Mouse (Mus musculus) bone marrow macrophage, adult 2 months (primary cell): ENCODE measurements around the gene Cyld. TPM values are rescaled to one million over a fixed set of nuclear protein-coding genes. Genes with fewer than 3 reads are reported as not detected.

Experiments used
- H3K27ac ChIP-seq: 2 replicates; pipeline ENCODE4 v1.5.1; 2012; ENCODE audit warnings: low read depth, low read length; ENCODE audit not compliant: insufficient read depth
- H3K4me1 ChIP-seq: 2 replicates; pipeline ENCODE4 v1.6.1; 2012; ENCODE audit warnings: low read length; ENCODE audit not compliant: control insufficient read depth, insufficient read depth
- H3K4me3 ChIP-seq: 2 replicates; pipeline ENCODE4 v1.5.1; 2012; ENCODE audit warnings: mild to moderate bottlenecking, low read length, moderate library complexity; ENCODE audit not compliant: insufficient read depth
- CTCF ChIP-seq: IDR thresholded peaks from 2 replicates; pipeline ENCODE4 v1.5.1; 2012; ENCODE audit warnings: low read depth, mild to moderate bottlenecking, low read length, moderate library complexity
- POLR2A ChIP-seq: IDR thresholded peaks from 2 replicates; pipeline ENCODE4 v1.6.1; 2012; ENCODE audit warnings: mild to moderate bottlenecking, low read depth, low read length, borderline replicate concordance
- polyA plus RNA-seq: library from polyadenylated mRNA; stranded (reverse); fragments of >200 nt; gene quantifications from 2 replicates; pipeline ENCODE4 v1.2.4, GENCODE M21; 2012; ENCODE audit not compliant: missing spikeins, insufficient read depth, insufficient read length

Gene Cyld
- 28.1 and 33.9 TPM in 2 replicates for polyA plus RNA-seq

GRCm38 (mm10) chr8:88696721-88697641 lies at the start of gene Cyld:
Cyld (plus strand) TSS chr8:88697028.
- H3K4me3 ChIP-seq = peak within 1 kb of the TSS; percentile 85
- TF ChIP-seq CTCF (no peak), POLR2A (no peak)
- peak within 1 kb of the TSS; percentile 68 for H3K27ac ChIP-seq
- H3K4me1 ChIP-seq = peaks cover 22% of the 10 kb centered on the region

- peaks cover 61% of the 10 kb centered on the region for H3K4me1 ChIP-seq
- peak overlapping the region; percentile 66 for H3K4me3 ChIP-seq
- no peak for TF ChIP-seq CTCF
- TF ChIP-seq POLR2A = no peak
- H3K27ac ChIP-seq = no peak overlapping the region
These were observed 48.5 kb upstream of the Cyld start for GRCm38 (mm10) chr8:88648322-88648721.

- Histone ChIP-seq H3K27ac (peak overlapping the region; percentile 60), H3K4me3 (no peak overlapping the region), H3K4me1 (peaks cover 79% of the 10 kb centered on the region)
- TF ChIP-seq CTCF = no peak
- TF ChIP-seq POLR2A = no peak
These were observed 46.7 kb upstream of the Cyld start for GRCm38 (mm10) chr8:88650016-88650708.

- Histone ChIP-seq H3K27ac (peak overlapping the region; percentile 60), H3K4me3 (peak overlapping the region; percentile 25), H3K4me1 (peaks cover 83% of the 10 kb centered on the region)
These were observed 45.7 kb upstream of the Cyld start for GRCm38 (mm10) chr8:88651122-88651521.

- TF ChIP-seq CTCF (no peak), POLR2A (no peak)
- Histone ChIP-seq H3K4me1 (peaks cover 50% of the 10 kb centered on the region), H3K27ac (peak overlapping the region; percentile 54), H3K4me3 (no peak overlapping the region)
These were observed 41.5 kb upstream of the Cyld start for GRCm38 (mm10) chr8:88655334-88655733.

- peaks cover 41% of the 10 kb centered on the region for H3K4me1 ChIP-seq
These were observed 37.0 kb upstream of the Cyld start for GRCm38 (mm10) chr8:88659873-88660272.

GRCm38 (mm10) chr8:88662401-88662821 lies 34.4 kb upstream of the Cyld start:
- peaks cover 53% of the 10 kb centered on the region for H3K4me1 ChIP-seq
- TF ChIP-seq CTCF = no peak
- TF ChIP-seq POLR2A = no peak
- H3K27ac ChIP-seq = peak overlapping the region; percentile 75
- H3K4me3 ChIP-seq = no peak overlapping the region

More at GRCm38 (mm10) chr8:88659873-88660272, 37.0 kb upstream of the Cyld start:
- no peak for TF ChIP-seq CTCF
- no peak for TF ChIP-seq POLR2A
- Histone ChIP-seq H3K27ac (no peak overlapping the region), H3K4me3 (no peak overlapping the region)

GRCm38 (mm10) chr8:88664121-88664520 lies 32.7 kb upstream of the Cyld start:
- H3K4me1 ChIP-seq = peaks cover 64% of the 10 kb centered on the region
- no peak overlapping the region for H3K4me3 ChIP-seq
- no peak overlapping the region for H3K27ac ChIP-seq
- TF ChIP-seq POLR2A = no peak
- no peak for TF ChIP-seq CTCF

- no peak overlapping the region for H3K4me3 ChIP-seq
- H3K27ac ChIP-seq = no peak overlapping the region
- peaks cover 72% of the 10 kb centered on the region for H3K4me1 ChIP-seq
- no peak for TF ChIP-seq POLR2A
- no peak for TF ChIP-seq CTCF
These were observed 31.9 kb upstream of the Cyld start for GRCm38 (mm10) chr8:88664947-88665346.

GRCm38 (mm10) chr8:88666435-88666834 lies 30.4 kb upstream of the Cyld start:
- no peak overlapping the region for H3K4me3 ChIP-seq
- TF ChIP-seq POLR2A = no peak
- no peak for TF ChIP-seq CTCF
- H3K27ac ChIP-seq = peak overlapping the region; percentile 92
- H3K4me1 ChIP-seq = peaks cover 74% of the 10 kb centered on the region
